Mouse (Mus musculus) kidney, adult 11 months (tissue): Measurements from ENCODE around the gene Mthfd1.
"Not testable (repeated sequence)": the region's sequence is repeated elsewhere in the genome, so short reads cannot be mapped to it uniquely, and the experiment has no call there.

Experiments used
- DNase-seq: peaks from one replicate; pipeline ENCODE4 v3.0.0; 2022

Gene Mthfd1

DNA sequence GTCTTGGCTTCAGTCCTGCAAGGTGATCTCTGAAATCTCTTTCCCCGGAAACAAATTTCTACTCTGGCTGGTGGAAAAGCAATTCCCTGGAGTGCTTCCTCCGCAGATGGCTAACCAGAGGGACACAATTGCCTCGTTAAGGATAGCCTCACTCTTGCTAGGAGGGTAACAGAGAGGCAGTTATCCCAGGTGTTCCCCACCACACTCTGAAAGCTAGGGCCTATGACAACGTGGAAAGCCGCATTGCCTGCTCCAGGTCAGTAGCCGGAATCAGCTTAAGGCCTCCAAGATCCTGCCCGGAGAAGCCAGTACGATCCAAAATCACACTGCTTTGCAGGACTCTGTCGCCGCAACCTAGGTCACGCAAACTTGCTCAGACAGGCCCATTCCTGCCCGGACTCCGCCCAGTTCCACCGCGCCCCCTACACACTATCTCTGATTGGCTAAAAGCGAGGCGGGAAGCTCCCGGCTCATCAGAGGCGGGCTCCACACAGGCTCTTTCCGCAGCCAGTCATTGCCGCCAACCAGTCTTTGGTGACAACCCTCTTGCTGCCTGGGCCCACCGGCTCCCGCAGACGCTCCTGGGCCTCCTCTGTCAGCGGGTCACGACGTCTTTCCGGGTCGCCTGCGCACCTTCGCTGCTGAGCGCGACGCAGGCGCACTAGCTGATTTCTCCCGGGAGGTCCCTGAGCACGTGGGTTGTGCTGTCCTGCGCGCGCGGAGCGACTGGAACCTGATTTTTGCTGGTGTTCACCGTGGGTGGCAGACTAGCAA, at the start of gene Mthfd1:
TSS of gene Mthfd1 (plus strand) at position 574 of the 774 bp plus-strand sequence.
- DNase-seq, result peak; percentile 99

DNA sequence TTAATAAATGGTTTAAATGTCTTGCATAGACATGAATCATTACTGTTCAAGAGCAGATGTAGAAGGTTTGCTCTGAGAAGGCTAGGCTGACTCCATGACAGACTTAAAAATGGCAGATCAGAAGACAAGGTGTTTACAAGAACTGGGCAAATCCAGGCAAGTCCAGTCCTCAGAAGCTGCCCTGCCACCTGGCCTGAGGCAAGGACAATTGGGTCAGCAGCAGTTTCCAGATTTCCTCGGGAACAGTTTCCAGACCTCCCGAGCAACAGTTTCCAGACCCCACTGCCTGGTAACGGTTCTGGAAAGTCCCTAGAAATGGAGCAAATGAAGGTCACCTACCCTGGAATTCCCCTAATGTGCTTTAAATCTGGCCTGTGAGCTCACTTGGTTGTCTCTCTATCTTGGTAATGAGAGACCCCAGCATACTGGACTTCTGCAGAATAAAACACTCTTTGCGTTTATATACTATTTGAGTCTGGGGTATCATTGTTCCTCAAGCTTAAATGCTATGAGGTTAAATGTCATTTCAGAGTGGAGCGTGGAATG, 45.6 kb upstream of the Mthfd1 start:
- DNase-seq, result no peak

DNA sequence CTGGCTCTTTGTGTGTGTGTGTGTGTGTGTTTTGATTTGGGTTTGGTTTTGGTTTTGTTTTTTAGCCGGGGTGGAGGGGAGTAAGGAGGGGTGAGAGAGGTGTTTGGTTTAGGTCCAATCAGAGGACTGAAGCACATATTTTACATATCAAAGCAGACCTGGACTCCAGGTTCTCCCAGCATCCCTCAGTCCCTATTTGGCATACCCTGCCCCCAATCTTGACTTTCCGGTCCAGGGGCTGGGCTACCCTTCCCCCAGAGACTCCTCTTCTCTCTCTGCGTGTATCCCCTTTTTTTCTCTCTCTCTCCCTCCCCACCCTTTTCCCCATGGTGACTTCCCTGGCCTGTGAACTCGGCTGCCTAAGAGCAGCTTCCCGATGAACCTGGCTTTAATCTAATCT, 40.0 kb upstream of the Mthfd1 start:
- DNase-seq, result no peak

DNA sequence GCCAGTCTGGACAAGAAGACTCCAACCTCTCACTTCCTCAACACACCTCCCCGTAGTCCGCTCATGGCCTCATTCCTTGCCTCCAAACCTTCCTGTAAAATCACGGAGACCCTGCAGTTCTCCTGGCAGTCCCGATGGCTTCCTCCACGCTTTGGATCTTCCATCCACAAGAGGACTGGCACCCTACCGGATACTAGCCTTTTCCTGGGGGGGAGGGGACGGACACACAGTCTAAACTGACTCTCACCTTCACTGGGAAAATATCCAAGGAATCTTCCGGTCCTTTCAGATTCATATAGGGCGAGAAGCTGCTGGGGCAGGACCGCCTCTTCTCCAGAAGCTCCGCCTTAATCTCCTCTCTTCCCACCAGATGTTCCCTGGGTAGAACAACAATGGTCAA, 38.4 kb upstream of the Mthfd1 start:
- DNase-seq, result no peak

DNA sequence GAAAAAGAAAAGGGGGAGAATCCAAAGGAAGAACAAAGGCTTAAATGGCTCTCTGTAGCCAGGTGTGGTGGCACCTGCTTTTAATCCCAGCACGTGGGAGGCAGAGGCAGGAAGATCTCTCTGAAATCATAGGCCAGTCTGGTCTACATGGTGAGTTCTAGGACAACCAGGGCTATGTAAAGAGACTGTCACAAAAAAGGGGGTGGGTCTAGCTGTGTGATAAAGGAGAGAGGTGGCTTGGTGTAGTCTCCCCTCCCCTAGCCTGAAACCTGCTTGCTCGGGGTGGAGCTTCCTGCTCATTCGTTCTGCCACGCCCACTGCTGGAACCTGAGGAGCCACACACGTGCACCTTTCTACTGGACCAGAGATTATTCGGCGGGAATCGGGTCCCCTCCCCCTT, 33.0 kb upstream of the Mthfd1 start:
- DNase-seq, result not testable (repeated sequence)

DNA sequence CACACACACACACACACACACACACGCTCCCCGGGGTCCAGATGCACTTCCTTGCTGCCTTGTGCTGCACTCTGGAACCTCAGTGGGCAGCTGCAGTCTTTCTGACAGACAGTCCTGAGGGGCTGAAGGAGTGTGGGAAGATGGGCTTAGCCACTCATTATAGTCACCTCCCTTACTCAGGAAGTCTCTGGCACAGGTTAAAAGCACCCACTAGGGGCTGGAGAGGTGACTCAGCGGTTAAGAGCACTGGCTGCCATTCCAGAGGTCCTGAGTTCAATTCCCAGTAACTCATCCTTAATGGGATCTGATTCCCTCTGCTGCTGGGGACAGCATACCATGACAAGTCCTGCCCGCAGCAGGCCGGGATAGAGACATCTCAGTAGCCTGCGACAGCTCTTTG, 24.5 kb upstream of the Mthfd1 start:
- DNase-seq, result no peak

DNA sequence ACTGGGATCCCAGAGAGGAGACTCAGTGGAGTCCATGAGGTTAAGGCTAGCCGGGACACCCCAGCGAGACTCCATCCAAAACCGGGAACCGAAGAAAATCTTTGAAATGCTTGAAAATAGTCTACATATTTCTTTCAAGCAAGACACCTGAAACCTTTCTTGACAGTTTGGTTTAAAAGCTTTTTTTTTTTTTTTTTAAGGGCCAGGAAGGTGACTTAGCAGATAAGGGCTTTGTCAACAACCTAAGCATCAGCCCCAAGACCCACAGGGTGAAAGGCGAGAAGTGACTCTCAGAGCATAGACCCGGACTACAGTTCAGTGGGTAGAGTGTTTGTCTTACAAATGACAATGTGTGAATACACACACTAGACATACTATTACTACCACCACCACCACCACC, 19.8 kb upstream of the Mthfd1 start:
- DNase-seq, result no peak

DNA sequence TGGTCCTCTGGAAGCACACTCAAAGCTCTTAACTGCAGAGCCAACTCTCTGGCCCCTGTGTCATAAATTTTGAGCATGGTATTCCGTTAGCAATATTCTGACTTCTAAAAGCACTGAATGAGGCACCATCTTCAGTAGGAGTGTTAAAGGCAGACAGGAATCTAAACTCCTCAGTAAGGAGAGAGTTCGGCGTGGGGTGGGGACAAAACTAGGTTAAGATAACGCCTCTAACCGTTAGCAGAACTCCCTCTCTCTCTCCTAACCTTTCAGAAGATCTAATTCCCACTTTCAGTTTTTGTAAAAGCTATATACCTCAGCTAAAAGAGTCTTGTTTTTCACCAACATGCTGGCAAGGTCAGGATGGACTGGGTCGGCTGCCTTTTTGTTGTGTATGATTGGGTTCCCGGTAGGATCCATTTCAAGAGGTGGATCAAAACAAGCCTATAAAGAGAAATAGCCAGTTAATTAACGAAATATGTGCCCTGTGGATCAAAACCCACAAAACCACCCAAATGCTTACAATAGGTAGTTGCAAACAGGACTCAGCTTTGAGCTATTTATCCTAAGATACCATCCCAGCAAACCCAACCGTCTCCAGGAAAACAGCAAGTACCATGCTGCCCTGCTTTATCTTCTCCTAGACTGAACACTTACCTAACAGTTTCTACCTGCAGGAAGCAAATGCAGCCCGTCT, 15.8 kb upstream of the Mthfd1 start:
- no peak for DNase-seq

DNA sequence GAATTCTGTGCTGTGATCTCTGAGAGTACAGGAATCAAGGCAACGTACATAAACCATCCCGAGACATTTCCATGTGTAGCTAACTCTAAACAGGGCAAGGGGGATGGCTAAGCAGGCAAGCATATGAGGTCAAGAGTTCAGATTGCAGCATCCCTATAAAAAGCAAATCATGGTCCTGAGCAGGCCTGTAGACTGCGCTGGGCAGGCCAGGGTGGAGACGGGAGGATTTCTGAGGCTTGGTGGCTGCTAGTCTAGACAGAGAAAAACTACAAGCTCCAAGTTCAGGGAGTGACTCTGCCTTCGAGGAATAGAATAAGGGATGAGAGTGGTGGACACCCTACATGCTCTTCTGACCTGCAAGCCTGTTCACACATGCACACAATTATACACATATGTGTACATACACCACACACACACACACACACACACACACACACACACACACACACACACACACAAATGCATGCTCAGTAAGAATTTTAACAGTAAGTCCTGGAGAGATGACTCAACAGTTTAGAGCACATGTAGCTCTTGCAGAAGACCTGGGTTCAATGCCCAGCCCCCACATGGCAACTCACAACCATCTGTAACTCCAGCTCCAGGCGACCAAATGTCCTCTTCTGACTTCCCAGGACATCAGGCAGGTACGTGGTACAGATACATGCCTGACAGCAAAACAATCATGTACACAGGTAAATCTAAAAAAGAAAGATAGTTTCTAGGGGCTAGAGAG, 15.1 kb upstream of the Mthfd1 start:
- DNase-seq, result no peak

DNA sequence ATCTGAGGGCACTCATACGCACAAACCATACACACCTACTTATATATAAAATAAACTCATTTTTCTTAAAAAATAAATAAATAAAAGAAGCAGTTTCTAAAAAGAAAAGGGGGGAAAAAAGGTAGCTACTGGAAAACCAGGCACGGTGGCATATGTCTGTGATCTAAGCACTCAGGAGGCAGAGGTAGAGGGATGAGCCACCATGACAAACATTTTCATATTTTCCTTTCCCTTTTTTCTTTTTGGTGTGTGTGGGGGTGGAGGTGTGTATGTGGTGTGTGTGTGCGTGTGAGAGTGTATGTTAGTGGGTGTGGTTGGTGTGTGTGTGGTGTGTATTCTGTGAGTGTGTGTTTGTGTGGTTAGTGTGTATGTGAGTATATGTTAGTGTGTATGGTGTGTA, 14.4 kb upstream of the Mthfd1 start:
- DNase-seq, result no peak

DNA sequence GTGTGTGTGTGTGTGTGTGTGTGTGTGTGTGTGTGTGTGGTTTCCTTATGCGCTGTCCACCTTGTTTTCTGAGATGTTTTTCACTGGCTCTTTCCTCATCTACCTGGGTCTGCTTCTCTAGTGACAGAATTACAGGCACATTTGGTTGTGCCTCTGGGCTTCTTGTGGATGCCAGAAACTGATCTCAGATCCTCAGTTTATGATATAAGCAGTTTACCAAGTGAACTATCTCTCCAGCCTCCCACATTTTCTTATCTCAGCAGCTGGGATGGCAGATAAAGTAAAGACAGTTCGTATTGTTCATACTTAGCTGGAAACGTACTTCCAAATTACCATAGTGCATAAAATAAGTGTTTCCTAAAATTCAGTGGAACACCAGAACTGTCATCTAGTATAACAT, 14.0 kb upstream of the Mthfd1 start:
- DNase-seq, result no peak

DNA sequence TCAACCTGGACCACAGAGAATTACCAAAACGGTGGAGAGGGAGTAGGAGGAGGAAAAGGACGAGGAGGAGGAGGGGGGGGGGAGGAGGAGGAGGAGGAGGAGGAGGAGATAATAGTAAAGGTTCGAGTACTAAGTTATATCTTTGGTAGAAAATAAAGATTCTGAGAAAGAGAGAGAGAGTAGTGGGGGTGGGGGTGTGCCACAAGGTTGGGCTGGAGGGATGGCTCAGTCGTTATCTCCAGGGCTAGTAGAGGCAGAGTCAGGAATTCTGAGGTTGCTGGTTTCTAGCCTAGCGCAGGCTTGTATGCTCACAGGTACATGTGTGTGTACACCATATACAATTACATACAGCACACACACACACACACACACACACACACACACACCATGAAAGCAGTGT, 13.3 kb upstream of the Mthfd1 start:
- DNase-seq, result no peak

DNA sequence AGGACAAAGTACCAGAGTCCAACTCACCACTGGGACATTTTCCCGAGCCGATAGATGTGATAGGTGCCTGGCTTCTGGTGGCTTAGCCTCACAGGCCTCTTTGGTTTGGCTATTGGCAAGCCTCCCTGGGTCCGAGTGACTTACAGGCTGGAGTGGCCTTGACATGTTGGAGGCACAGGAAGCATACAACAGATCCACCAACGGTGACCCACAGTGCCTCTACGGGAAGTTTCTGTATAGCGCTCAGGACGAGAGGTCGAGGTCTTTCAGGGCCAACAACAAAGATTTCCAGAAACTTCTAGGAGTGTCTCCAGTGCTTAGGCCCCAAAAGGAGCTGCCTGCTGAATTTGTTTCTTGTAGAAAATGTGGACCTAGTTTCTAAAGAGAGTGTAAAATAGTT, 10.1 kb upstream of the Mthfd1 start:
- DNase-seq, result no peak

DNA sequence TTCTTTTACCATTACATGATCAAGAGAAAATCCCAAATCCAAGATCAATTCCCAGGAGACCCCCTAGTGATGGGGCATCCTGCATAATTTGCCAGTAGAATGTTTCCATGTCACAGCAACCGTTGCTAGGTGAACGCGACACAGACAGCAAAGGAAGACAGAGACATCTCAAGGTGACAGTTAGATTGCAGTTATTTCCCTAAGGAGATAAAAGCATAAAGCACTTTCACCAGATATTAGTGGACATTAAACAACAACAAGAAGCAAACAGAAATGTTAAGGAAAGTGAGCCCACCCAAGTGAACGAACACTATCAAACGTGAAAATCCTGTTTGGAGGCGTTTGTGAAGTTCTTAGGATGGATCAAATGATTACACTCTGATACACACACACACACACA, 8.5 kb upstream of the Mthfd1 start, which contains the start of gene Tex21:
TSS of gene Tex21 (minus strand) at position 101 of the 400 bp plus-strand sequence.
- DNase-seq, result no peak

DNA sequence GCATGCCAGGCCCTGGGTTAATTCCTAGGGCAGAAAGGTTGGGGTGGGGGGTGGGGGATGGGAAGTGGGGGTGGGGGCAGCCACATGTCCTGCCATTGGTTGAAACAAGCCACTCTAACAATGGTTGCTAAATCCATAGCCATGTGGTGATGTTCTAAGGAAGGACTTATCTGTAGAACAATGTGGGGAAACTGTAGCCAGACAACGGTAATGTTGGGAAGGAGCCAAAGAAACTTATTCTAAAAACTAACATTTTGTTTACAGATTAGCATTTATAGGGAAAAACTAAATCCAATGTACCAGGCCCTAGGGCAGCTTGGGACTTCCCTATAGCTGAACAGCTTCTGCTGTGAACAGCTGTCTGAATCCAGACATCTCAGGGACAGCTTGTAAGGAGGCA, 2.0 kb upstream of the Mthfd1 start:
- no peak for DNase-seq

DNA sequence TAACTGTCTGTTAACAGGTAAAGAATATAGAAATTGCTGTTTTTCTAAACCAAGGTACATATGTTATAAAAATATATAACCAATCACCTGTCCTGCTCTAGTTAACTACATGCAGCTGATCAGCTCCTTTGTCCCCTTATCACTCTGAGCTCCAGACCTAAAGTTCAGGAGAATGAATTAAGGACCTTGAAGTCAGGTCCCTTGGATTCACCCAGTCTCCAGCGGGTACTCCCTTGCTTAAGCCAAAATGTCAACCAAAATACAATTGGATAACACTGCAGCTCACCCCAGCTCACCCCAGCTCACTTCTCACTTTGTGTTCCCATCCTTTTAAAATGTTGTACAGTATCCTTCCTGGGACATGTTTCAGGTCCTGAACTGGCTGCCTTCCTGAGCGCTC, 1.5 kb upstream of the Mthfd1 start:
- no peak for DNase-seq

DNA sequence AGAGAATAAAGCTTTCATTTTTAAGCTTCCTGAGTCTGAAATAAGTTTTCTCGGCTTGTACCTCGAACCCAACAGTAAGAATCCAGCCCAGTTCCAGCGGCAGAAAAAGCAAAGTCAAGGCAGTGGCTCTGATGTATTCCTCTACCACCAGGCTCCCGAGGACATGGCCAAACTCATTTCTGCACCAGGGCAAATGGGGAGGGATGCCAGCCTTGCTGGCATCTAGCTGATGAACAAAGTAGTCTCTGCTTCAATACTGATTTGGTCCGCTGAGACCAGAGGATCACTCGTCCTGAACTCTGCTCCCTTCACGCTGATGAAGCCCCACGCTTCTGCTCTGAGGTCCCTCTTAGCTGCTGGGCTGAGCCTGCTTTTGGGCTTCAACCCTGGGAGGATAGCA, 1.1 kb upstream of the Mthfd1 start:
- DNase-seq, result no peak

DNA sequence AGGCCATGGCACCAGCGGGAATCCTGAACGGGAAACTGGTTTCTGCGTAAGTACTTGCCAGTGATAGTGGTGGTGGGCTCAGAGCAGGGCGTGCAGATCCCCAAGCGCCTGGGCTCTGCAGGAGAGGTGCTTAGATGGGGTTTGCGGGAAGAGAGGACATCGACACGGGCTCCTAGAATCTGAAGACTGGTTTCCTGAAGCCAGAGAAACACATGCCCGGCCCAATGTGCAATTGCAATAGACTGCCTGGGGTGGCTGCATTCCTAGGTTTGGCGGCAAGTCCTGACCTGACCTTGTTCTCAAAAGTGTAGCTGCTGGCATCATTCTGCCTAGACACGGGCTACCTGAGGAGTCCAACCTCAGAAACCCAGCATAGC, 389 bp downstream of the Mthfd1 start:
- DNase-seq, result peak; percentile 55

DNA sequence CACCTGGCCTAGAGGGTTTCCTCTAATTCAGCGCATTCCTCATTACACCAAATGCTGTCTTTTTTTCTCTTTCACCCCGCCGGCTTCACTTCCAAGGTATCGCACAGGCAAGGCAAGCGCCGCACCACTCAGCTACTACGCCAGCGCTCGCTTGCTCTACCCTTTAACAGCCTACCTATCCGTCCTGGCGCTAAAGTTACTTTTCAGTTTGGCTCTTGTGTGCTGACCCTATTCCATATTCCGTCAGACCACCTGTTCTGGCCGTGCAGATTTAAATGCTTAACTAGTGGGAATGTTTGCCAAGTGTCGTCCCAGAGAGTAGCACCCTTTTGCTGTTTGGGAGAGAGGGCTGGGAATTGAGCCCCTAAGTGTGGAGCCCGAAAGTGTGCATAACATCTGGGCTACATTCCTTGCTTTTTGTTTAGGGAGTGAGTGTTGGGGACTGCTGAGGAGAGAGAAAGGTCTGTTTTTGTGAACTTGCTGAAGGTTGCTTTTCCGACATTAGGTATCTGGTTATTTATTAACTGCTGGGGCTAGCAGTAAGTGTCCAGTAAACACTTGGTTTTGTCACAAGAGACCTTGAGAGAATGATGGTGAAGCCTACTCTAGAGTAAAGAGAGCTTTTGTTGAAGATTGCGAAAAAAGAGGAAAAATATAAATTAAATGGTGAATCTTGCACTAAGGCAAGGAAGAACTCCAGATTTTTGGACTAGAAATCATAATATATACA, 1.2 kb downstream of the Mthfd1 start:
- peak; percentile 62 for DNase-seq

DNA sequence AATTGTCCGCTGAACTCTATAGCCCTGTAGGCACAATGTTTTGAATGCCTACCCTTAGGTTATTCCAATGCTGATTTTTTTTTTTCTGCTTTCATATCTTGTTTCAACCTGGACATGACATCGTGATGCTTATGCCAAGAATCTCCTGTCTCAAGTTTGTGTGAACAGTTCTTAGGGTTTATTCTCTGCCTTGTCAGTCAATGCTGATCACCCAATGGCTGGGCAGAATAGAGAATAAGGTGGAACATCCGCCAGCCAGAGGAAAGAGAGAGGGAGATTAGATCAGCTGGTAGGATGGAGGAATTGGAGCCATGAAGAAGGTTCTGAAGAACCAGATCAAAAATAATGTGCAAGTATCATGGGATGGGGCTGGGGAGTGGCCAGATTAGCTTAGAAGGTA, 5.6 kb downstream of the Mthfd1 start:
- DNase-seq, result no peak

DNA sequence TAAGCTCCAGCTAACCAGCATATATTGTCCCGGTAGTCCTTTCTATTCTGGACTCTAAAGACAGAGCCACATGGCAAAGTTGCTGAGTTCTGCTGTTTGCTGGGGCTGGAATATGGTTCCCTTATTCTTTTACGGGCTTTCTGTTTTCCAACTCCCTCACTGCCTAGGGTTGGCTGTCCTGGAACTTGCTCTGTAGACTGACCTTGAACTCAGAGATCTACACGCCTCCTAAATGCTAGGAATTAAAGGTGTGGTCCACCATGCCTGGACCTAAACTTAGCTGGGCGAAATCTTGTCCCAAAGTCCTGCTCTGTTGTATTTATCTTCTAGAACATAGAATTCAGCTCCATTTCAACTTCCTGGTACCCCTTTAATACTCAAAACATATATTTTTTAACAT, 6.5 kb downstream of the Mthfd1 start:
- DNase-seq, result no peak

DNA sequence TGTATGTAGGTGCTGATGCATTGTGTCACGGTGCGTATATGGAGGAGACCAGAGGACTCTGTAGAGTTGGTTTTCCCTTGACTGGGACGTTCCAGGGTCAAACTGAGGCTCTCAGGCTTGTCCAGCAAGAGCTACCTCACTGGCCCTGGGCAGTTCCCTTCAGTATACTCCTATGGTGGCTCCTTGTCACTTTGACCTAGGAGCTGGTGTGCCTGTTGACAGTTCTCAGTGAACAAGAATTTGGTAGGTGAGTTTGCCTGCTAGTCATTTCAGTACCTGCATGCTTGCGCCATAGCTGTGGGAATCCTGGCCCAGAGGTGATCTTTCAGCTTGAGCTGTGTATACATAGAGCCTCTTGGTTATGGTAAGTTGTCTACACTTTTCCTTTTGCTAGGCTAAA, 7.8 kb downstream of the Mthfd1 start:
- DNase-seq, result no peak

DNA sequence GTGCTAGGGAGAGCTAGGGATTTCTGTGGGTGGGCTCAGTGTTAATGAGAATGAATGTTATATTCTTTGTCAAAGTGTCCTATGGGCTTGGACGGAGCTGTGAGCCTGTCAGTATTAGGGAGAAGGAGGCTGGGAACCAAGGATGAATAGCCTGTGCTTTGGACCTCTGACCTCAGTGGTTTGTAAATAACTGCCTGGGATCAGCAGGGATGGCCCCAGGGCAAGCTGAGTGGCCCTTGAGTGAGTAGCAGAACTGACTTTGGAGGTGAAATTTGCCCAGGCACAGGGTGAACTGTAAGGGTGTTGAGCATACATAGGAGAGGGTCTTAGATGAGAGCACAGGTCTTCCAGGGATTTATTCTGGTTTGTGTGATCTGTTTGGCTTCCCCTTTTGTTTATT, 8.8 kb downstream of the Mthfd1 start:
- peak; percentile 68 for DNase-seq
